Mouse (Mus musculus): Measurements from ENCODE around the gene Olfr60. TPM values are rescaled to one million over a fixed set of nuclear protein-coding genes. Genes with fewer than 3 reads are reported as not detected.

Gene Olfr60
- polyA plus RNA-seq (2015; fragmentation: Nextera tagmentation; extraction: Ambion mirVana) = not detected in 2 replicates

GRCm38 (mm10) chr7:140361571-140361970 lies at the start of gene Olfr60:
Olfr60 (minus strand) TSS chr7:140361671.
- Histone ChIP-seq H3K27ac (replicated peaks) (no peak within 1 kb of the TSS), H3K4me2 (replicated peaks) (no peak within 1 kb of the TSS), H3K27me3 (no peaks in the 10 kb centered on the region), H3K4me3 (replicated peaks) (no peak within 1 kb of the TSS), H3K4me1 (no peaks in the 10 kb centered on the region), H3K9ac (no peak within 1 kb of the TSS), H3K9me3 (replicated peaks) (no peaks in the 10 kb centered on the region), H3K36me3 (no peaks in the 10 kb centered on the region)
- ATAC-seq (ENCODE audit: insufficient number of reproducible peaks, low FRiP score, low TSS enrichment, low read depth) = no peak
- 57% methylated on average over 3 of the region's 3 CpGs for WGBS

- Histone ChIP-seq H3K27me3 (no peaks in the 10 kb centered on the region), H3K4me1 (no peaks in the 10 kb centered on the region), H3K36me3 (no peaks in the 10 kb centered on the region), H3K27ac (replicated peaks) (no peak within 1 kb of the TSS), H3K9ac (no peak within 1 kb of the TSS), H3K9me3 (replicated peaks) (no peaks in the 10 kb centered on the region), H3K4me3 (replicated peaks) (no peak within 1 kb of the TSS), H3K4me2 (replicated peaks) (no peak within 1 kb of the TSS)
- no peak for ATAC-seq (ENCODE audit: insufficient number of reproducible peaks, low FRiP score, low TSS enrichment, low read depth)
- WGBS = 83% methylated on average over 1 of the region's 1 CpGs
Observed at GRCm38 (mm10) chr7:140402818-140403217, 41.3 kb upstream of the Olfr60 start, which contains the start of gene Olfr531. Olfr531 (minus strand) TSS chr7:140402918.

GRCm38 (mm10) chr7:140376911-140377310 lies 15.4 kb upstream of the Olfr60 start:
- H3K4me2 ChIP-seq (replicated peaks) = no peak overlapping the region
- H3K9me3 ChIP-seq (replicated peaks) = no peaks in the 10 kb centered on the region
- H3K27me3 ChIP-seq = no peaks in the 10 kb centered on the region
- no peak overlapping the region for H3K9ac ChIP-seq
- no peak overlapping the region for H3K4me3 ChIP-seq (replicated peaks)
- no peak overlapping the region for H3K27ac ChIP-seq (replicated peaks)
- 91% methylated on average over 2 of the region's 2 CpGs for WGBS
- H3K36me3 ChIP-seq = no peaks in the 10 kb centered on the region
- no peak for ATAC-seq (ENCODE audit: insufficient number of reproducible peaks, low FRiP score, low TSS enrichment, low read depth)
- H3K4me1 ChIP-seq = no peaks in the 10 kb centered on the region

- H3K4me2 ChIP-seq (replicated peaks) = no peak within 1 kb of the TSS
- no peaks in the 10 kb centered on the region for H3K9me3 ChIP-seq (replicated peaks)
- no peaks in the 10 kb centered on the region for H3K4me1 ChIP-seq
- H3K36me3 ChIP-seq = no peaks in the 10 kb centered on the region
- H3K4me3 ChIP-seq (replicated peaks) = no peak within 1 kb of the TSS
- no peak within 1 kb of the TSS for H3K9ac ChIP-seq
- no peak within 1 kb of the TSS for H3K27ac ChIP-seq (replicated peaks)
- no peaks in the 10 kb centered on the region for H3K27me3 ChIP-seq
- WGBS = 20% methylated on average over 1 of the region's 1 CpGs
- no peak for ATAC-seq (ENCODE audit: insufficient number of reproducible peaks, low FRiP score, low TSS enrichment, low read depth)
Observed at GRCm38 (mm10) chr7:140376231-140376630, 14.8 kb upstream of the Olfr60 start, which contains the start of gene Olfr530. Olfr530 (minus strand) TSS chr7:140376331.

GRCm38 (mm10) chr7:140374300-140374699 lies 12.8 kb upstream of the Olfr60 start:
- H3K4me1 ChIP-seq = no peaks in the 10 kb centered on the region
- no peak overlapping the region for H3K4me2 ChIP-seq (replicated peaks)
- H3K27ac ChIP-seq (replicated peaks) = no peak overlapping the region
- H3K9me3 ChIP-seq (replicated peaks) = no peaks in the 10 kb centered on the region
- ATAC-seq (ENCODE audit: insufficient number of reproducible peaks, low FRiP score, low TSS enrichment, low read depth) = no peak
- no peak overlapping the region for H3K9ac ChIP-seq
- no peaks in the 10 kb centered on the region for H3K36me3 ChIP-seq
- 61% methylated on average over 4 of the region's 4 CpGs for WGBS
- no peak overlapping the region for H3K4me3 ChIP-seq (replicated peaks)
- H3K27me3 ChIP-seq = no peaks in the 10 kb centered on the region

- no peak within 1 kb of the TSS for H3K4me2 ChIP-seq (replicated peaks)
- no peak within 1 kb of the TSS for H3K27ac ChIP-seq (replicated peaks)
- no peak within 1 kb of the TSS for H3K4me3 ChIP-seq (replicated peaks)
- WGBS = 44% methylated on average over 2 of the region's 2 CpGs
- H3K36me3 ChIP-seq = no peaks in the 10 kb centered on the region
- ATAC-seq (ENCODE audit: insufficient number of reproducible peaks, low FRiP score, low TSS enrichment, low read depth) = no peak
- H3K27me3 ChIP-seq = no peaks in the 10 kb centered on the region
- H3K9me3 ChIP-seq (replicated peaks) = no peaks in the 10 kb centered on the region
- no peaks in the 10 kb centered on the region for H3K4me1 ChIP-seq
- H3K9ac ChIP-seq = no peak within 1 kb of the TSS
Observed at GRCm38 (mm10) chr7:140333717-140334116, 27.8 kb downstream of the Olfr60 start, which contains the start of gene Olfr527. Olfr527 (plus strand) TSS chr7:140334017.

GRCm38 (mm10) chr7:140329766-140330304 lies 31.6 kb downstream of the Olfr60 start:
- H3K4me3 ChIP-seq (replicated peaks) = no peak overlapping the region
- 44% methylated on average over 1 of the region's 1 CpGs for WGBS
- no peaks in the 10 kb centered on the region for H3K27me3 ChIP-seq

GRCm38 (mm10) chr7:140321135-140321534 lies 40.3 kb downstream of the Olfr60 start:
- no peak overlapping the region for H3K9ac ChIP-seq
- no peaks in the 10 kb centered on the region for H3K9me3 ChIP-seq (replicated peaks)
- H3K27ac ChIP-seq (replicated peaks) = no peak overlapping the region
- no peak overlapping the region for H3K4me2 ChIP-seq (replicated peaks)
- no peak overlapping the region for H3K4me3 ChIP-seq (replicated peaks)
- H3K4me1 ChIP-seq = no peaks in the 10 kb centered on the region
- no peaks in the 10 kb centered on the region for H3K27me3 ChIP-seq
- H3K36me3 ChIP-seq = no peaks in the 10 kb centered on the region
- ATAC-seq (ENCODE audit: insufficient number of reproducible peaks, low FRiP score, low TSS enrichment, low read depth) = no peak

More at GRCm38 (mm10) chr7:140329766-140330304, 31.6 kb downstream of the Olfr60 start:
- Histone ChIP-seq H3K4me2 (replicated peaks) (no peak overlapping the region), H3K9me3 (replicated peaks) (no peaks in the 10 kb centered on the region), H3K36me3 (no peaks in the 10 kb centered on the region), H3K9ac (no peak overlapping the region), H3K4me1 (no peaks in the 10 kb centered on the region), H3K27ac (replicated peaks) (no peak overlapping the region)
- no peak for ATAC-seq (ENCODE audit: insufficient number of reproducible peaks, low FRiP score, low TSS enrichment, low read depth)

GRCm38 (mm10) chr7:140320558-140320957 lies 40.9 kb downstream of the Olfr60 start, which contains the start of gene Olfr525:
Olfr525 (plus strand) TSS chr7:140320858.
- H3K9me3 ChIP-seq (replicated peaks) = no peaks in the 10 kb centered on the region
- no peaks in the 10 kb centered on the region for H3K36me3 ChIP-seq
- 65% methylated on average over 1 of the region's 1 CpGs for WGBS
- no peak within 1 kb of the TSS for H3K4me2 ChIP-seq (replicated peaks)
- no peak within 1 kb of the TSS for H3K9ac ChIP-seq
- H3K4me1 ChIP-seq = no peaks in the 10 kb centered on the region
- ATAC-seq (ENCODE audit: insufficient number of reproducible peaks, low FRiP score, low TSS enrichment, low read depth) = no peak
- H3K4me3 ChIP-seq (replicated peaks) = no peak within 1 kb of the TSS
- no peak within 1 kb of the TSS for H3K27ac ChIP-seq (replicated peaks)
- no peaks in the 10 kb centered on the region for H3K27me3 ChIP-seq

- no peak overlapping the region for H3K9ac ChIP-seq
- H3K4me1 ChIP-seq = no peaks in the 10 kb centered on the region
- ATAC-seq (ENCODE audit: insufficient number of reproducible peaks, low FRiP score, low TSS enrichment, low read depth) = no peak
- no peak overlapping the region for H3K4me3 ChIP-seq (replicated peaks)
- no peaks in the 10 kb centered on the region for H3K9me3 ChIP-seq (replicated peaks)
- H3K4me2 ChIP-seq (replicated peaks) = no peak overlapping the region
- 85% methylated on average over 3 of the region's 3 CpGs for WGBS
- no peaks in the 10 kb centered on the region for H3K36me3 ChIP-seq
- no peaks in the 10 kb centered on the region for H3K27me3 ChIP-seq
- no peak overlapping the region for H3K27ac ChIP-seq (replicated peaks)
Observed at GRCm38 (mm10) chr7:140319861-140320385, 41.5 kb downstream of the Olfr60 start.

GRCm38 (mm10) chr7:140299416-140299815 lies 62.1 kb downstream of the Olfr60 start:
- ATAC-seq (ENCODE audit: insufficient number of reproducible peaks, low FRiP score, low TSS enrichment, low read depth) = no peak
- Histone ChIP-seq H3K9ac (no peak overlapping the region), H3K27me3 (no peaks in the 10 kb centered on the region), H3K36me3 (no peaks in the 10 kb centered on the region), H3K27ac (replicated peaks) (no peak overlapping the region), H3K4me2 (replicated peaks) (no peak overlapping the region), H3K4me1 (no peaks in the 10 kb centered on the region), H3K9me3 (replicated peaks) (no peaks in the 10 kb centered on the region), H3K4me3 (replicated peaks) (no peak overlapping the region)
- 85% methylated on average over 3 of the region's 3 CpGs for WGBS

GRCm38 (mm10) chr7:140296876-140297275 lies 64.6 kb downstream of the Olfr60 start:
- Histone ChIP-seq H3K4me1 (no peaks in the 10 kb centered on the region), H3K36me3 (no peaks in the 10 kb centered on the region), H3K9ac (no peak overlapping the region), H3K27me3 (no peaks in the 10 kb centered on the region), H3K27ac (replicated peaks) (no peak overlapping the region), H3K4me2 (replicated peaks) (no peak overlapping the region), H3K4me3 (replicated peaks) (no peak overlapping the region), H3K9me3 (replicated peaks) (no peaks in the 10 kb centered on the region)
- ATAC-seq (ENCODE audit: insufficient number of reproducible peaks, low FRiP score, low TSS enrichment, low read depth) = no peak
- 69% methylated on average over 6 of the region's 6 CpGs for WGBS

Measured in embryonic facial prominence, embryonic 15.5 days (tissue).